ENCODE assay signal across 7 mouse cellular contexts in genomic region chr17:46711612-46712271, GRCm38 (mm10). TPM values are rescaled to one million over a fixed set of nuclear protein-coding genes. Genes with fewer than 3 reads are reported as not detected.
DNase-seq lines count a peak whose midpoint lies in the region; ATAC-seq and TF ChIP-seq lines count a peak whose summit lies in the region.

No protein-coding gene starts in this region.

- H3K4me3 ChIP-seq in embryonic fibroblast, embryonic 13.5 days (ENCODE audit: insufficient read depth, low read length), result peak overlapping the region; percentile 93
- peak overlapping the region; percentile 95 for H3K4me3 ChIP-seq in stomach, embryonic 15.5 days (replicated peaks)

- ATAC-seq in CD4-positive, CD25-positive, alpha-beta regulatory T cell, adult 4 months, result peak; percentile 38
- peak; percentile 15 for ATAC-seq in megakaryocyte progenitor cell, adult 5-6 weeks (replicated peaks; ENCODE audit: poor library complexity)
- peak; percentile 41 for ATAC-seq in stomach, embryonic 15.5 days (ENCODE audit: insufficient read depth, low FRiP score, low read depth)

- no peaks in the 10 kb centered on the region for H3K9me3 ChIP-seq in stomach, embryonic 15.5 days

- no peak overlapping the region for H3K27ac ChIP-seq in embryonic fibroblast, embryonic 13.5 days (ENCODE audit: insufficient read depth, low read length)
- peak overlapping the region; percentile 61 for H3K27ac ChIP-seq in stomach, embryonic 15.5 days

- H3K36me3 ChIP-seq in stomach, embryonic 15.5 days, result peaks cover 12% of the 10 kb centered on the region

- peak overlapping the region; percentile 94 for H3K4me2 ChIP-seq in stomach, embryonic 15.5 days

- intact Hi-C loops in heart, postnatal 36 days (cut with DNase I), result loop anchor here (2.0 to 5.0 kb wide), 2 partner anchors 31 to 159 kb away; partner anchors contain the start of gene Klhdc3
- intact Hi-C loops in left cerebral cortex, postnatal 14 days (cut with DNase I), result loop anchor here (2.0 kb wide), 1 partner anchor 61 kb away; the partner anchor contains the start of gene 2310039H08Rik

- H3K4me1 ChIP-seq in embryonic fibroblast, embryonic 13.5 days (ENCODE audit: control insufficient read depth, insufficient read depth, low read length), result no peaks in the 10 kb centered on the region
- peaks cover 13% of the 10 kb centered on the region for H3K4me1 ChIP-seq in stomach, embryonic 15.5 days

- no peak for TF ChIP-seq CTCF in embryonic fibroblast, embryonic 13.5 days (IDR thresholded peaks at IDR 0.05; ENCODE audit: borderline replicate concordance, insufficient read depth, low read length)

- no peaks in the 10 kb centered on the region for H3K27me3 ChIP-seq in stomach, embryonic 15.5 days (replicated peaks)

- no peak for TF ChIP-seq POLR2A in embryonic fibroblast, embryonic 13.5 days (IDR thresholded peaks at IDR 0.05; ENCODE audit: low read depth, low read length)

- peak overlapping the region; percentile 90 for H3K9ac ChIP-seq in stomach, embryonic 15.5 days

- peak; percentile 67 for DNase-seq in Muller cell, postnatal 12 days (ENCODE audit: inconsistent ontology term)
- peak; percentile 47 to 52 for DNase-seq in heart, postnatal 36 days
- DNase-seq in left cerebral cortex, postnatal 14 days (ENCODE audit: low spot score in 2 of 2), result peak; percentile 26 to 28

- under 1% methylated on average over 75 of the region's 76 CpGs for WGBS in stomach, embryonic 15.5 days

RNA-seq across cellular contexts. Expression of gene Pex6, which starts 0.5 kb away (rescaled TPM):
- 1 to 10 TPM; 5.0 to 7.2 TPM for polyA plus RNA-seq in CD4-positive, CD25-positive, alpha-beta regulatory T cell, adult 4 months (2017; shearing (Covaris generic))
- 11.1 and 13.1 TPM in 2 replicates for polyA plus RNA-seq in embryonic fibroblast, embryonic 13.5 days (2011; ENCODE audit: insufficient read length, low read depth, missing spikeins)
- total RNA-seq in heart, postnatal 36 days (2021), result 10 to 100 TPM; 31.8 to 32.3 TPM
- total RNA-seq in left cerebral cortex, postnatal 14 days (2021), result 10 to 100 TPM; 37.6 to 38.1 TPM
- 7.8 and 10.2 TPM in 2 replicates for total RNA-seq in megakaryocyte progenitor cell, adult 5-6 weeks (2015)
- 11.3 TPM in 2 replicates for total RNA-seq in megakaryocyte progenitor cell, adult 5-6 weeks (2017)
- 24.9 and 27.1 TPM in 2 replicates for polyA plus RNA-seq in stomach, embryonic 15.5 days (2015; fragmentation: Nextera tagmentation; extraction: Ambion mirVana)

RNA-seq across cellular contexts. Expression of gene Ppp2r5d, which starts 6.8 kb away (rescaled TPM):
- 10 to 100 TPM; 19.7 to 31.4 TPM for polyA plus RNA-seq in CD4-positive, CD25-positive, alpha-beta regulatory T cell, adult 4 months (2017; shearing (Covaris generic))
- polyA plus RNA-seq in embryonic fibroblast, embryonic 13.5 days (2011; ENCODE audit: insufficient read length, low read depth, missing spikeins), result 57.6 and 72.1 TPM in 2 replicates
- 10 to 100 TPM; 33.2 TPM for total RNA-seq in heart, postnatal 36 days (2021)
- 10 to 100 TPM; 85.4 to 90.8 TPM for total RNA-seq in left cerebral cortex, postnatal 14 days (2021)
- 25.6 and 26.9 TPM in 2 replicates for total RNA-seq in megakaryocyte progenitor cell, adult 5-6 weeks (2015)
- total RNA-seq in megakaryocyte progenitor cell, adult 5-6 weeks (2017), result 44.1 and 46.1 TPM in 2 replicates
- polyA plus RNA-seq in stomach, embryonic 15.5 days (2015; fragmentation: Nextera tagmentation; extraction: Ambion mirVana), result 72.8 and 86.7 TPM in 2 replicates

RNA-seq across cellular contexts. Expression of gene Gnmt, which starts 17.2 kb away (rescaled TPM):
- not detected for polyA plus RNA-seq in CD4-positive, CD25-positive, alpha-beta regulatory T cell, adult 4 months (2017; shearing (Covaris generic))
- polyA plus RNA-seq in embryonic fibroblast, embryonic 13.5 days (2011; ENCODE audit: insufficient read length, low read depth, missing spikeins), result not detected in 2 replicates
- 1 to 10 TPM; 1.8 to 3.1 TPM for total RNA-seq in heart, postnatal 36 days (2021)
- total RNA-seq in left cerebral cortex, postnatal 14 days (2021), result under 1 TPM; 0.57 TPM
- total RNA-seq in megakaryocyte progenitor cell, adult 5-6 weeks (2015), result not detected in 2 replicates
- not detected in 2 replicates for total RNA-seq in megakaryocyte progenitor cell, adult 5-6 weeks (2017)
- polyA plus RNA-seq in stomach, embryonic 15.5 days (2015; fragmentation: Nextera tagmentation; extraction: Ambion mirVana), result 12.5 and 15.0 TPM in 2 replicates

RNA-seq across cellular contexts. Expression of gene Klhdc3, which starts 31.0 kb away (rescaled TPM):
- 10 to 100 TPM; 22.1 to 25.8 TPM for polyA plus RNA-seq in CD4-positive, CD25-positive, alpha-beta regulatory T cell, adult 4 months (2017; shearing (Covaris generic))
- polyA plus RNA-seq in embryonic fibroblast, embryonic 13.5 days (2011; ENCODE audit: insufficient read length, low read depth, missing spikeins), result 54.6 and 62.1 TPM in 2 replicates
- 10 to 100 TPM; 85.5 to 87.7 TPM for total RNA-seq in heart, postnatal 36 days (2021)
- 100 to 1,000 TPM; 200 to 204 TPM for total RNA-seq in left cerebral cortex, postnatal 14 days (2021)
- 36.4 and 40.8 TPM in 2 replicates for total RNA-seq in megakaryocyte progenitor cell, adult 5-6 weeks (2015)
- total RNA-seq in megakaryocyte progenitor cell, adult 5-6 weeks (2017), result 26.3 and 27.8 TPM in 2 replicates
- 102 and 103 TPM in 2 replicates for polyA plus RNA-seq in stomach, embryonic 15.5 days (2015; fragmentation: Nextera tagmentation; extraction: Ambion mirVana)

RNA-seq across cellular contexts. Expression of gene Mea1, which starts 33.1 kb away (rescaled TPM):
- 100 to 1,000 TPM; 185 to 202 TPM for polyA plus RNA-seq in CD4-positive, CD25-positive, alpha-beta regulatory T cell, adult 4 months (2017; shearing (Covaris generic))
- polyA plus RNA-seq in embryonic fibroblast, embryonic 13.5 days (2011; ENCODE audit: insufficient read length, low read depth, missing spikeins), result 111 and 122 TPM in 2 replicates
- 10 to 100 TPM; 48.0 to 49.3 TPM for total RNA-seq in heart, postnatal 36 days (2021)
- total RNA-seq in left cerebral cortex, postnatal 14 days (2021), result 100 to 1,000 TPM; 105 to 120 TPM
- 47.6 and 53.5 TPM in 2 replicates for total RNA-seq in megakaryocyte progenitor cell, adult 5-6 weeks (2015)
- total RNA-seq in megakaryocyte progenitor cell, adult 5-6 weeks (2017), result 74.9 and 77.6 TPM in 2 replicates
- 145 and 153 TPM in 2 replicates for polyA plus RNA-seq in stomach, embryonic 15.5 days (2015; fragmentation: Nextera tagmentation; extraction: Ambion mirVana)
